Mouse (Mus musculus) megakaryocyte, embryonic 14.5 days (primary cell): ENCODE results near the gene Ifi203.
"Not testable (repeated sequence)": the region's sequence is repeated elsewhere in the genome, so short reads cannot be mapped to it uniquely, and the experiment has no call there.

Experiments
- FLI1 ChIP-seq: IDR thresholded peaks from 2 replicates; pipeline ENCODE4 v1.6.1; 2012; ENCODE audit warnings: low read length, inconsistent platforms, mixed read lengths
- GATA1 ChIP-seq: IDR thresholded peaks from 3 replicates; pipeline ENCODE4 v1.6.1; 2012; ENCODE audit warnings: mixed read lengths, low read length, inconsistent platforms, borderline replicate concordance

DNA sequence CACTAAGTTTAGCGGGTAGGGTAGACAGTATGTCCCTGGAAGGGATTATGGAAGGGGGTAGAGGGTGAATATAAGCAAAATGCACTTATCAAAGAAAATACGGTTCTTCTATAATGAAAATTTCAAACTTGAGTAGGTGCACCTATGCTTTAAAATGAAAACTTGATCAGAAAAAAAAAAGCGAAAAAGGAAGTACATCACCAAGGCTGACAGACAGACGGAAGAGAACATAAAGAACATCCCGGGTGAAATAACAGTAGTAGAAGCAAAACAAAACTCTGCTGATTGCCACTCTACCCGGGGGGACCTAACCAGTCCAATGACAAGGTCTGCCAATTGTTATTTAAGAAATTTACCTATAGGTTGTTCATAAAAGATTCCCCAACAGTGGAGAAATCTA lies 64.2 kb downstream of the Ifi203 start:
- TF ChIP-seq GATA1, FLI1: not testable (repeated sequence)
